Mouse (Mus musculus) mesoderm, embryonic 11.5 days (tissue): ENCODE results near the gene Vdac2.
A peak's percentile ranks its signal among the peaks of the same experiment; 100 is the strongest.

Source experiments
- DNase-seq: peaks from one replicate; pipeline ENCODE4 v3.0.0-alpha.2; 2012; ENCODE audit warnings: low read depth, low spot score

The Vdac2 gene

GRCm38 (mm10) chr14:21817453-21817852 lies 7.6 kb upstream of the Vdac2 start:
- DNase-seq: no peak

- no peak for DNase-seq
Measured at GRCm38 (mm10) chr14:21820880-21821505, 4.0 kb upstream of the Vdac2 start.

GRCm38 (mm10) chr14:21822307-21822706 lies 2.7 kb upstream of the Vdac2 start:
- no peak for DNase-seq

- DNase-seq: peak; percentile 23
Measured at GRCm38 (mm10) chr14:21822795-21823374, 2.2 kb upstream of the Vdac2 start.

GRCm38 (mm10) chr14:21823897-21824296 lies 1.1 kb upstream of the Vdac2 start:
- DNase-seq: no peak

- DNase-seq: no peak
Measured at GRCm38 (mm10) chr14:21825786-21826491, 901 bp downstream of the Vdac2 start.

GRCm38 (mm10) chr14:21830876-21831767 lies 6.1 kb downstream of the Vdac2 start:
- DNase-seq: peak; percentile 96

- DNase-seq: no peak
Measured at GRCm38 (mm10) chr14:21831830-21832403, 6.9 kb downstream of the Vdac2 start.

GRCm38 (mm10) chr14:21838336-21839017 lies 13.4 kb downstream of the Vdac2 start:
- no peak for DNase-seq

GRCm38 (mm10) chr14:21841819-21842592 lies 17.0 kb downstream of the Vdac2 start:
- no peak for DNase-seq

- no peak for DNase-seq
Measured at GRCm38 (mm10) chr14:21843263-21843662, 18.2 kb downstream of the Vdac2 start.

- no peak for DNase-seq
Measured at GRCm38 (mm10) chr14:21846827-21847380, 21.9 kb downstream of the Vdac2 start.

- peak; percentile 86 for DNase-seq
Measured at GRCm38 (mm10) chr14:21847381-21848165, 22.5 kb downstream of the Vdac2 start.

GRCm38 (mm10) chr14:21848166-21849154 lies 23.4 kb downstream of the Vdac2 start, which contains the start of gene Comtd1:
Comtd1 (minus strand) TSS chr14:21848977.
- peak; percentile 97 for DNase-seq

- no peak for DNase-seq
Measured at GRCm38 (mm10) chr14:21849524-21850418, 24.7 kb downstream of the Vdac2 start.

GRCm38 (mm10) chr14:21850419-21851127 lies 25.5 kb downstream of the Vdac2 start:
- DNase-seq: no peak
